Mouse (Mus musculus): Measurements from ENCODE around the gene Mettl26. TPM values are rescaled to one million over a fixed set of nuclear protein-coding genes. Genes with fewer than 3 reads are reported as not detected.

Gene Mettl26
- polyA plus RNA-seq, 1 experiment from 2014 or later, result 64.1 TPM

- Histone ChIP-seq H3K9ac (ENCODE audit: low read length) (no peak overlapping the region), H3K27me3 (replicated peaks; ENCODE audit: control insufficient read depth, insufficient read depth, low read length) (no peaks in the 10 kb centered on the region), H3K4me3 (ENCODE audit: low read depth, low read length) (no peak overlapping the region), H3K4me1 (replicated peaks; ENCODE audit: control insufficient read depth, insufficient read depth, low read length) (peaks cover 19% of the 10 kb centered on the region), H3K9me3 (ENCODE audit: control insufficient read depth, low read length) (no peaks in the 10 kb centered on the region), H3K36me3 (ENCODE audit: control insufficient read depth, insufficient read depth, low read length) (peaks cover 12% of the 10 kb centered on the region; the same call in 1 of the 2 replicates), H3K4me2 (ENCODE audit: low read length) (no peak overlapping the region), H3K27ac (ENCODE audit: low read depth) (no peak overlapping the region)
- no peak for DNase-seq (ENCODE audit: low spot score)
- ATAC-seq (replicated peaks; ENCODE audit: low FRiP score, low TSS enrichment, low read depth), result no peak
- WGBS, result 77% methylated on average over 8 of the region's 8 CpGs
Observed at GRCm38 (mm10) chr17:25916931-25917647, 42.2 kb downstream of the Mettl26 start.

DNA sequence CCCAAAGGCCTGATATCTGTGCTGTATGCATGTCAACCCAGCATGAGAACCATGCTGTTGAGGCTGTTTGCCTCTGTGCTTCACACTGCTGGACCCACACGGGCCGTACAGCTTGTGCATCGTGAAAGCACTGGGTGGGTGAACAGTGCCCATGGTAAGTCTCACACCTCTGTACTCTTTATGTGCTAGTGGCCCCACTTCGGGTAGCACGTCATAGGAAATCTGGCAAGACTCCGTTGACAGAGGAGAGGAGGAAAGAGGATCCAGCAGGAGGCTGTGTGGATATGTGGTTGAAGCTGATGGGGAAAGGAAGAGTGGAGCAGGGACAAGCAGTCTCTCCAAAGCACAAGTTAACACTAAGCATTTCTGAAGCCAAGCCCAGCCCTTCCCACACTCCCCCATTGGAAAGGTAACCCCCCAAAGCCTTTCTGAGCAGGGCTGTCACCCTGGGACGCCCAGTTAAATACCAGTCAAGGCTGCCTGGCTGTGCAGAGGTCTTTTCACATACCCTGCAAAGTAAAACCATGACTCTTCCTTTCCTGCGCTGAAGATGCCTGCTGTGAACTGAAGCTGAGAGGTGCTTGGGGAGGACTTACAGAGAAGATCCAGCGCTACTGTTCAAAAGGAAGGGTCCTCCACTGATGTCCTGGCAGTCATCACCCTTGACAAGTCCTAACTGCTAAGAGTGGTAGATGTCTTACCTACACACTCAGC is 43.3 kb downstream of the Mettl26 start:
- WGBS, result 77% methylated on average over 9 of the region's 9 CpGs

GRCm38 (mm10) chr17:25919144-25919785 is 44.4 kb downstream of the Mettl26 start, which contains the start of gene Rab40c:
TSS of gene Rab40c (minus strand) at chr17:25919727.
- peaks cover 9% of the 10 kb centered on the region; the same call in 1 of the 2 replicates for H3K36me3 ChIP-seq (ENCODE audit: control insufficient read depth, insufficient read depth, low read length)
- no peaks in the 10 kb centered on the region for H3K27me3 ChIP-seq (replicated peaks; ENCODE audit: control insufficient read depth, insufficient read depth, low read length)
- H3K27ac ChIP-seq (ENCODE audit: low read depth), result peak within 1 kb of the TSS; percentile 83
- H3K4me1 ChIP-seq (replicated peaks; ENCODE audit: control insufficient read depth, insufficient read depth, low read length), result peaks cover 19% of the 10 kb centered on the region
- H3K4me3 ChIP-seq (ENCODE audit: low read depth, low read length), result peak within 1 kb of the TSS; percentile 84
- DNase-seq (ENCODE audit: low spot score) (peak; percentile 74), ATAC-seq (replicated peaks; ENCODE audit: low FRiP score, low TSS enrichment, low read depth) (peak; percentile 90)
- peak within 1 kb of the TSS; percentile 79 for H3K4me2 ChIP-seq (ENCODE audit: low read length)
- H3K9me3 ChIP-seq (ENCODE audit: control insufficient read depth, low read length), result no peaks in the 10 kb centered on the region
- H3K9ac ChIP-seq (ENCODE audit: low read length), result peak within 1 kb of the TSS; percentile 77
- under 1% methylated on average over 54 of the region's 78 CpGs for WGBS

More for the DNA sequence above, 43.3 kb downstream of the Mettl26 start:
- H3K4me1 ChIP-seq (replicated peaks; ENCODE audit: control insufficient read depth, insufficient read depth, low read length), result peaks cover 19% of the 10 kb centered on the region
- H3K4me2 ChIP-seq (ENCODE audit: low read length), result peak overlapping the region; percentile 79
- H3K27ac ChIP-seq (ENCODE audit: low read depth), result no peak overlapping the region
- peak overlapping the region; percentile 84 for H3K4me3 ChIP-seq (ENCODE audit: low read depth, low read length)
- no peaks in the 10 kb centered on the region for H3K27me3 ChIP-seq (replicated peaks; ENCODE audit: control insufficient read depth, insufficient read depth, low read length)
- no peak for ATAC-seq (replicated peaks; ENCODE audit: low FRiP score, low TSS enrichment, low read depth)
- DNase-seq (ENCODE audit: low spot score), result no peak
- H3K9ac ChIP-seq (ENCODE audit: low read length), result peak overlapping the region; percentile 77
- H3K9me3 ChIP-seq (ENCODE audit: control insufficient read depth, low read length), result no peaks in the 10 kb centered on the region
- peaks cover 10% of the 10 kb centered on the region; the same call in 1 of the 2 replicates for H3K36me3 ChIP-seq (ENCODE audit: control insufficient read depth, insufficient read depth, low read length)

DNA sequence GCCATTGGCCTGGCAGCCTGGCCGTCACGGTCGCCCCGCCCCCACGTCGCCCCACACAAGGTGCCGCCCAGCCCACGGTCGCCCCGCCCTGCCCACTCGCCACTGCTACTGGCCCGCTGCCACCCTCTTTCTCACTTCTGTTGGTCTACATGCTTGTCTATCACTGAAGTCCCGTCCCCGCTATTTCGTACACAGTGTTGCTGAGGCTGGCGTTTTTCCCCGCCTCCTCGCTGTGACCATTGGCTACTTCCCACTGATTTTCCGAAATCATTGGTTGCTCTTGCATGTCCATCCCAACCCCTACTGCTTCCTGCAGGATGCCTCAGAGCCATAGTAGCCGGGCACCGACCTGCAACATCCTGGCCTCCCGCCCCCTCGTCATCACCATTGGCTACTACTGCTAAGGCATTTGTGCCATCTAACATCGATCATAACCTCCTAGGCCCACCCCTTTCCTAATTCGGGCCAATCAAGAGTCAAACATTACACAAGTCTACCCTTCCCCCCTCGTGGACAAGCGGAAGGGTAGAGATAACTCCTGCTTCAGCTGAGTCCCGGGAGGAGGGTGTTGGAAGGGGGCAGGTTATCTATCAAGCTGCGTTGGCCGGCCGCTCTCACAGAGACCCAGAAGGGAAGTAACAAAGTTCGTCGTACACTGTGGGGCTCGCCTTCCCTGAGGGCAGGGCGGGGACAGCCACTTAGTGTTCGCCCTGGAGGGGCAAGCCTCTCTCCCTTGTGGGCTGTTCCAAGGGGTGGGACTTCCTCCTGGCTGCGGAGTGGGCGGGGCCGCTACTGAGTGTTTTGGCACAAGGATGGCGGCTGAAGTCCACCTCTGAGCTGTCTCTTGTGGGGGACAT is 45.1 kb downstream of the Mettl26 start:
- Histone ChIP-seq H3K9ac (ENCODE audit: low read length) (peak overlapping the region; percentile 69), H3K4me3 (ENCODE audit: low read depth, low read length) (peak overlapping the region; percentile 84), H3K4me1 (replicated peaks; ENCODE audit: control insufficient read depth, insufficient read depth, low read length) (peaks cover 19% of the 10 kb centered on the region), H3K27me3 (replicated peaks; ENCODE audit: control insufficient read depth, insufficient read depth, low read length) (no peaks in the 10 kb centered on the region), H3K9me3 (ENCODE audit: control insufficient read depth, low read length) (no peaks in the 10 kb centered on the region), H3K4me2 (ENCODE audit: low read length) (peak overlapping the region; percentile 64), H3K27ac (ENCODE audit: low read depth) (peak overlapping the region; percentile 83), H3K36me3 (ENCODE audit: control insufficient read depth, insufficient read depth, low read length) (peaks cover 7% of the 10 kb centered on the region; the same call in 1 of the 2 replicates)
- WGBS, result under 1% methylated on average over 39 of the region's 40 CpGs
- peak; percentile 97 for ATAC-seq (replicated peaks; ENCODE audit: low FRiP score, low TSS enrichment, low read depth)
- DNase-seq (ENCODE audit: low spot score), result peak; percentile 99

DNA sequence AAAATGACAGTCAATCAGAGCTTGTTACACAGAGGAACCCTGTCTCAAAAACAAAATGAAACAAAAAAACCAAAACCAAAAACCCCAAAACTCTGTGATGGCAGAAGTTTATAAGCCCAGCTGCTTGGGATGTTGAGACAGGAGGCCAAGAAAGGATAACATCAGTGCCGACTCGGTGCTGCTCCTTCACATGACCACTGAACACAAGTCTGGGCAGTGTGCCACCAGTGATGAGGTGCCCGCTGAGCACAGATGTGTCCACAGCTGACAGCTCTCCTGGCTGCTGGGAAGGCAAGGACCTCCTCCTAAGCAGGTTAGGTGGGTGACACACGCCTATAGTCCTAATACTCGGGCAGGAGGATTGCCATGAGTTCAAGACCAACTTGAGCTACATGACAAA is 47.2 kb downstream of the Mettl26 start:
- Histone ChIP-seq H3K9me3 (ENCODE audit: control insufficient read depth, low read length) (no peaks in the 10 kb centered on the region), H3K27me3 (replicated peaks; ENCODE audit: control insufficient read depth, insufficient read depth, low read length) (no peaks in the 10 kb centered on the region), H3K4me1 (replicated peaks; ENCODE audit: control insufficient read depth, insufficient read depth, low read length) (peaks cover 19% of the 10 kb centered on the region), H3K9ac (ENCODE audit: low read length) (no peak overlapping the region), H3K4me2 (ENCODE audit: low read length) (no peak overlapping the region), H3K4me3 (ENCODE audit: low read depth, low read length) (no peak overlapping the region), H3K36me3 (ENCODE audit: control insufficient read depth, insufficient read depth, low read length) (peaks cover 18% of the 10 kb centered on the region), H3K27ac (ENCODE audit: low read depth) (no peak overlapping the region)
- no peak for ATAC-seq (replicated peaks; ENCODE audit: low FRiP score, low TSS enrichment, low read depth)
- 86% methylated on average over 5 of the region's 5 CpGs for WGBS
- DNase-seq (ENCODE audit: low spot score), result no peak

DNA sequence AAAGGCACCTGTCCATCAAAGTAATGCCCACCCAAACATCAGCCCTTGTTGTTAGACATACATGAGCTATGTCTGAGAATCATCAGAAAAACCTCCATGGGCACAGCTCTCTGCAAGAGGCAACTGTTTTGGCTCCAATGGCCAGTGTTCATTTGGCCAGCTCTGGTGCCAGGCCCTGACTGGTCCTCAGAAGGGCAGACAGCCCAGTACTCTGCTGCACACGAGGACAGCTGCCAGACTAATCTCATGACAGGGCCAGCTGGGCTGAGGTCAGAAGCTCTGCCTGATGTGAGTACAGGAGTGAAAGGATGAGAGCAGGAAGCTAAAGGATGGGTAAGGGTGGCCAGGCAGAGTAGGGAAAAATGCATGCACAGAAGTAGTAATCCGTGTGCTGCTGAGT is 50.5 kb downstream of the Mettl26 start:
- peaks cover 42% of the 10 kb centered on the region for H3K36me3 ChIP-seq (ENCODE audit: control insufficient read depth, insufficient read depth, low read length)
- no peak overlapping the region for H3K4me3 ChIP-seq (ENCODE audit: low read depth, low read length)
- no peak overlapping the region for H3K27ac ChIP-seq (ENCODE audit: low read depth)
- no peak for DNase-seq (ENCODE audit: low spot score)
- H3K4me1 ChIP-seq (replicated peaks; ENCODE audit: control insufficient read depth, insufficient read depth, low read length), result peaks cover 5% of the 10 kb centered on the region; the same call in 1 of the 2 replicates
- WGBS, result 72% methylated on average over 2 of the region's 2 CpGs
- no peak for ATAC-seq (replicated peaks; ENCODE audit: low FRiP score, low TSS enrichment, low read depth)
- H3K9me3 ChIP-seq (ENCODE audit: control insufficient read depth, low read length), result no peaks in the 10 kb centered on the region
- no peak overlapping the region for H3K9ac ChIP-seq (ENCODE audit: low read length)
- no peak overlapping the region for H3K4me2 ChIP-seq (ENCODE audit: low read length)
- H3K27me3 ChIP-seq (replicated peaks; ENCODE audit: control insufficient read depth, insufficient read depth, low read length), result no peaks in the 10 kb centered on the region
